In genomic region chr10:81408871-81409291, GRCm38 (mm10) we compare ENCODE assay signal across 8 mouse cellular contexts. TPM values are rescaled to one million over a fixed set of nuclear protein-coding genes. Genes with fewer than 3 reads are reported as not detected.
DNase-seq lines count a peak whose midpoint lies in the region; ATAC-seq and TF ChIP-seq lines count a peak whose summit lies in the region.

No protein-coding gene starts in this region.

- peak; percentile 89 for DNase-seq in CD4-positive, CD25-positive, alpha-beta regulatory T cell, adult 2 months (ENCODE audit: low read depth, low spot score)
- DNase-seq in ZHBTc4 (ENCODE audit: low read depth, low spot score) = peak; percentile 75
- DNase-seq in embryo, embryonic 10.5 days (ENCODE audit: low spot score) = peak; percentile 83
- peak; percentile 91 to 92 for DNase-seq in heart, adult 2 months
- DNase-seq in kidney, adult 8-10 months = peak; percentile 91
- DNase-seq in retina, embryonic 14.5 days (ENCODE audit: low spot score) = peak; percentile 80
- no peak for DNase-seq in frontal cortex, postnatal 36 days (ENCODE audit: low spot score in 2 of 2)

- H3K27me3 ChIP-seq in heart, adult 2 months (ENCODE audit: control insufficient read depth, insufficient read depth, low read length) = no peaks in the 10 kb centered on the region
- no peaks in the 10 kb centered on the region for H3K27me3 ChIP-seq in lung, embryonic 15.5 days

- peaks cover 26% of the 10 kb centered on the region for H3K36me3 ChIP-seq in heart, adult 2 months (ENCODE audit: control insufficient read depth, insufficient read depth, low read length)
- peaks cover 35% of the 10 kb centered on the region for H3K36me3 ChIP-seq in lung, embryonic 15.5 days

- no peak overlapping the region for H3K9ac ChIP-seq in heart, adult 2 months (ENCODE audit: low read depth, low read length)
- no peak overlapping the region for H3K9ac ChIP-seq in lung, embryonic 15.5 days

- H3K4me2 ChIP-seq in lung, embryonic 15.5 days = peak overlapping the region; percentile 46; the same call in 1 of the 2 replicates

- TF ChIP-seq EP300 in heart, adult 2 months (IDR thresholded peaks at IDR 0.05; ENCODE audit: insufficient read depth, low read depth, low read length) = peak; percentile 97; the same call in 1 of the 2 replicates

- no peak overlapping the region for H3K4me3 ChIP-seq in heart, adult 2 months
- H3K4me3 ChIP-seq in lung, embryonic 15.5 days = no peak overlapping the region

- TF ChIP-seq POLR2A in heart, adult 2 months (IDR thresholded peaks at IDR 0.05; ENCODE audit: insufficient read depth, low read depth, low read length) = no peak; the same call in 1 of the 2 replicates

- peaks cover 58% of the 10 kb centered on the region for H3K4me1 ChIP-seq in heart, adult 2 months (ENCODE audit: control insufficient read depth, insufficient read depth, low read length)
- H3K4me1 ChIP-seq in lung, embryonic 15.5 days = peaks cover 78% of the 10 kb centered on the region

- H3K9me3 ChIP-seq in lung, embryonic 15.5 days = no peaks in the 10 kb centered on the region

- no peaks in the 10 kb centered on the region for H3K79me2 ChIP-seq in heart, adult 2 months (replicated peaks; ENCODE audit: control insufficient read depth, insufficient read depth, low read length)

- peak; percentile 99 for TF ChIP-seq CTCF in heart, adult 2 months (IDR thresholded peaks at IDR 0.05)

- WGBS in heart, adult 2 months = 8% methylated on average over 9 of the region's 9 CpGs
- WGBS in lung, embryonic 15.5 days = 29% methylated on average over 9 of the region's 9 CpGs

- intact Hi-C loops in heart, adult 2 months (cut with DNase I) = loop anchor here (5.0 kb wide), 1 partner anchor 33 kb away; no protein-coding TSS in a partner anchor

- H3K27ac ChIP-seq in heart, adult 2 months = peak overlapping the region; percentile 91
- H3K27ac ChIP-seq in lung, embryonic 15.5 days = peak overlapping the region; percentile 98

- ATAC-seq in lung, embryonic 15.5 days (ENCODE audit: borderline replicate concordance, extremely low read depth, low FRiP score, low TSS enrichment) = peak; percentile 49

RNA-seq across cellular contexts. Expression of gene Smim24, which starts 16.0 kb away (rescaled TPM):
- total RNA-seq in heart, adult 2 months (2021) = 1 to 10 TPM; 2.0 to 2.3 TPM
- polyA plus RNA-seq in heart, adult 2 months (2012; rRNA removed) = 8.3 and 8.6 TPM in 2 replicates
- 4.4 TPM in 2 replicates for polyA plus RNA-seq in lung, embryonic 15.5 days (2015; fragmentation: Nextera tagmentation; extraction: Ambion mirVana)

RNA-seq across cellular contexts. Expression of gene Gm48552, which starts 20.1 kb away (rescaled TPM):
- 1 to 10 TPM in 1 of 2 experiments, not detected in 1; 1.2 TPM for total RNA-seq in heart, adult 2 months (2021)
- polyA plus RNA-seq in heart, adult 2 months (2012; rRNA removed) = 0.88 and 1.2 TPM in 2 replicates
- polyA plus RNA-seq in lung, embryonic 15.5 days (2015; fragmentation: Nextera tagmentation; extraction: Ambion mirVana) = 0.45 and 2.3 TPM in 2 replicates

RNA-seq across cellular contexts. Expression of gene Gm48551, which starts 24.6 kb away (rescaled TPM):
- total RNA-seq in heart, adult 2 months (2021) = 1 to 10 TPM in 1 of 2 experiments, under 1 TPM in 1; 0.73 to 1.9 TPM
- polyA plus RNA-seq in heart, adult 2 months (2012; rRNA removed) = 2.1 and 3.5 TPM in 2 replicates
- polyA plus RNA-seq in lung, embryonic 15.5 days (2015; fragmentation: Nextera tagmentation; extraction: Ambion mirVana) = 1.6 and 2.7 TPM in 2 replicates

RNA-seq across cellular contexts. Expression of gene Dohh, which starts 24.7 kb away (rescaled TPM):
- total RNA-seq in heart, adult 2 months (2021) = 10 to 100 TPM; 46.6 to 53.8 TPM
- 48.5 and 56.9 TPM in 2 replicates for polyA plus RNA-seq in heart, adult 2 months (2012; rRNA removed)
- 75.9 and 79.8 TPM in 2 replicates for polyA plus RNA-seq in lung, embryonic 15.5 days (2015; fragmentation: Nextera tagmentation; extraction: Ambion mirVana)

RNA-seq across cellular contexts. Expression of gene Fzr1, which starts 30.6 kb away (rescaled TPM):
- 10 to 100 TPM; 29.9 to 31.5 TPM for total RNA-seq in heart, adult 2 months (2021)
- polyA plus RNA-seq in heart, adult 2 months (2012; rRNA removed) = 49.3 and 56.1 TPM in 2 replicates
- 110 and 115 TPM in 2 replicates for polyA plus RNA-seq in lung, embryonic 15.5 days (2015; fragmentation: Nextera tagmentation; extraction: Ambion mirVana)

Comparison
In these comparisons a context has a peak if more than half of its experiments do, and no peak if none do; other contexts are left out.
1. DNase-seq: peak in CD4-positive, CD25-positive, alpha-beta regulatory T cell, adult 2 months (single experiment), ZHBTc4 (single experiment), embryo, embryonic 10.5 days (single experiment), heart, adult 2 months (2 of 2), kidney, adult 8-10 months (2 of 2) and retina, embryonic 14.5 days (single experiment); none in frontal cortex, postnatal 36 days (0 of 2).